Mouse (Mus musculus) splenic B cell, adult 2 months (primary cell): Measurements from ENCODE around the gene Scn8a.

Experiments used
- DNase-seq: peaks from one replicate; pipeline ENCODE4 v3.0.0-alpha.2; 2011; ENCODE audit warnings: low read depth, low spot score
- H3K27me3 ChIP-seq: 2 replicates; pipeline ENCODE4 v1.6.1; 2012; ENCODE audit warnings: mild to moderate bottlenecking, low read length, moderate library complexity, mixed read lengths; ENCODE audit not compliant: control insufficient read depth, poor library complexity, insufficient read depth, severe bottlenecking
- H3K36me3 ChIP-seq: 2 replicates; pipeline ENCODE4 v1.6.1; 2012; ENCODE audit warnings: mild to moderate bottlenecking, low read length, moderate library complexity, mixed read lengths; ENCODE audit not compliant: control insufficient read depth, poor library complexity, insufficient read depth, severe bottlenecking

Gene Scn8a

DNA sequence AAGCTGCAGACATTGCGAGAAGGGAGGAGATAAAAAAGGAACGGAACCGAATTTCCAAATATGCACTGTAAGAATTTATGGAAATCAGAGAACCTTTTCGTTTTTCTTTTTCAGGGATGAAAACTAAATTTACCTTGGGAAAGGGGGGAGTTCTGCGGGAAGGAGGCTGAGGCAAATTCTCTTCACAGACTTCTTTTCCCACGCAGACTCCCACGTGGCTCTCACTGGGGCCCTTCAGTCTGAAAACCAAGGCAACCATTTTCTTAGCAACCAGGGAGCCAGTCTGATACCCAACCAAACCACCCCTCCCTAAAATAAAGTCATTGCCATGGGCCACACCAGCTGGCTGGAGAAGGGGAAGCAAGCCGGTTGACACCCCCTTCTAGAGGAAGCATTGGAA lies 136.1 kb downstream of the Scn8a start:
- Histone ChIP-seq H3K27me3 (peaks cover 2% of the 10 kb centered on the region; the same call in 1 of the 2 replicates), H3K36me3 (no peaks in the 10 kb centered on the region)
- no peak for DNase-seq

DNA sequence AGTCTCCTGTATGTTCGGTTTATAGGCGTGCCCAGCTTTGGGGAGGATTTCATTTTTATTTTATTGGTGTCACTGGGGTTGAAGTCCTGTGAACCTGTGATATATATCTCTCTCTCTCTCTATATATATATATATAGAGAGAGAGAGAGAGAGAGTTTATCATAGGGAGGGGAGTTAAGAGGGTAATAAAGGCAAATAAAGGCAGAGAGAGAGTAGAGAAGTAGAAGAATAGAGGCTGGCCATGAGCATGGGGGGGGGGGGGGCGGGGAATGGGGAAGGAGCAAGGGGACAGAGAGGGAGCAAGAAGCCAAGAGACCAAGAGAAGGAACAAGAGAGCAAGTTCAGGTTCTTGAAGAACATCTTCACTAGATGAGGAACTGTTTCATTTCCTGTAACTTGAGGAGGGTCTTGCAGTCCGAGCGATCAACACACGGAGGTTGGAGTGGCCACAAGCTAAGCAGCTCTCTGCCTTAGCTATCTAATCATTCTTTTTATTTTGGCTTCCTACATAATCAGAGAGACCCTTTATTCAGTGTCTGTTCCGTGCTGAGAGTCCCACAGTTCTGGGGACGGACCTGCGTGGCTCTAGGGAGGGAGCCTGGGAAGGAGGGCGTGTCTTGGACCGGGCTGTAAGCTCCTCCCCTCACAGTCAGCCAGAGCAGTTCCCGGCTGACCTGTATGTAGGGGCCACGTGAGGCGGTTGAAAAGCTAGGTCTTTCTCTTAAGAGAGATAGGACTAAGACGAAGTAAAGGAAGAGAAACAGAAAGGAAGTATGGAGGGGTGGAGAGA lies 136.8 kb downstream of the Scn8a start:
- Histone ChIP-seq H3K36me3 (no peaks in the 10 kb centered on the region), H3K27me3 (peaks cover 2% of the 10 kb centered on the region; the same call in 1 of the 2 replicates)
- DNase-seq = peak; percentile 5

DNA sequence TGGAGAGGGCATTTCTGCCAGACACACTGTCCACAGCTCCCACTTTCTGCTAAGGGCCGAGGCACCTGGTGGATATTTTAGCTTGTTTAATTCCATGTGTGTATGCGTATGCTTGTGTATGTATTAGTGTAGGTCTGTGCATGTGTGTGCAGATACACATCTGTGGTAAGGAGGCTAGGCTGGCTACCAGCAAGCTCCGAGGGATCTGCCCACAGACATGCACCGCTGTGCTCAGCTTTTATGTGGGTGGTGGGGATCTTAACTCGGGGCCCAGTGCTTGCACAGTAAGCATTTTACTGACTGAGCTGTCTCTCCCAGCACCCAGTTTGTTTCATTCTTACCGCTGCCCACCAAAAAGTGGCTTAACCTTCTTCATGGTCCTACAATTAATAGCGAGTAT lies 137.6 kb downstream of the Scn8a start:
- H3K36me3 ChIP-seq = no peaks in the 10 kb centered on the region
- DNase-seq = no peak
- H3K27me3 ChIP-seq = peaks cover 2% of the 10 kb centered on the region; the same call in 1 of the 2 replicates

- no peaks in the 10 kb centered on the region for H3K36me3 ChIP-seq
- H3K27me3 ChIP-seq = no peaks in the 10 kb centered on the region
- DNase-seq = no peak
Observed at GRCm38 (mm10) chr15:101008386-101009010, 138.8 kb downstream of the Scn8a start.

DNA sequence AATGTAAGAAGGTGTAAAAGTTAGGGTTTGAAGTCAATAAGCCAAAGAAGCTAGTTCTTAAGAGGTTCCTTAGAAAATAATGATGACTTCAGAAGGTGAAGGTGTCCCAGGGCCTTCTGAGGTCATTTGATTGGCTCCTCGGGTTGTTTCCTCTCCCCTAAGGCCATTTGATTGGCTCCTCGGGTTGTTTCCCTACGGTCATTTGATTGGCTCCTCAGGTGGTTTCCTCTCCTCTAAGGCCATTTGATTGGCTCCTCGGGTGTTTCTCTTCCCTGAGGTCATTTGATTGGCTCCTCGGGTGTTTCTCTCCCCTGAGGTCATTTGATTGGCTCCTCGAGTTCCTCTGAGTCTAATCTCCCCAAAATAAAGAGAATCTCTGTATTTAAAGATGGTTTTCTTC lies 141.7 kb downstream of the Scn8a start:
- no peak for DNase-seq
- H3K27me3 ChIP-seq = no peaks in the 10 kb centered on the region
- no peaks in the 10 kb centered on the region for H3K36me3 ChIP-seq

DNA sequence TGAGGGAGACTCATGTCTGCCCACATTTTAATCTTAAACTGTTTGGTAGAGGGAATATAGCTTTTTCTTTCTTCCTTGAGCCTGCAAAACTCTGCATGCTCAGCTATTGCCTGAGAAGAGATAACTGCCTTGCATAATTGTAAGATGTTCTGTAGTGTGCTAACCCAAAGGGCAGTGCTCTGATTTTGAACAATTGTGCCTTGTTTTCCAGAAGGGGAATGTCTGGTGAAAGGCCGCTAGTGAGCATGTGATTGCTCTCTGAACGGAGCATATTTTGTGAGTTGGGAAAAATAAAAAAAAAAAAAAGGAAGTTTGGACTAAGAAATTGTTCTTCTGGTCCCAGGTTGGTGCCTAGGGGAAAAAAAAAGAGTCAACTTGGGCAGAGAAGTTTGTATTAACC lies 159.3 kb downstream of the Scn8a start:
- no peaks in the 10 kb centered on the region for H3K36me3 ChIP-seq
- no peak for DNase-seq
- no peaks in the 10 kb centered on the region; the same call in 1 of the 2 replicates for H3K27me3 ChIP-seq

DNA sequence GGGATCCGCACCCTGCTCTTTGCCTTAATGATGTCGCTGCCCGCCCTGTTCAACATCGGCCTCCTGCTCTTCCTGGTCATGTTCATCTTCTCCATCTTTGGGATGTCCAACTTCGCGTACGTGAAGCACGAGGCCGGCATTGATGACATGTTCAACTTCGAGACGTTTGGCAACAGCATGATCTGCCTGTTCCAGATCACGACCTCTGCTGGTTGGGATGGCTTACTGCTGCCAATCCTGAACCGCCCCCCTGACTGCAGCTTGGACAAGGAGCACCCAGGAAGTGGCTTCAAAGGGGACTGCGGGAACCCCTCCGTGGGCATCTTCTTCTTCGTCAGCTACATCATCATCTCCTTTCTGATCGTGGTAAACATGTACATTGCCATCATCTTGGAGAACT lies 170.0 kb downstream of the Scn8a start:
- peak; percentile 20 for DNase-seq
- Histone ChIP-seq H3K36me3 (no peaks in the 10 kb centered on the region), H3K27me3 (no peaks in the 10 kb centered on the region)

GRCm38 (mm10) chr15:101041966-101042365 lies 172.3 kb downstream of the Scn8a start:
- Histone ChIP-seq H3K36me3 (no peaks in the 10 kb centered on the region), H3K27me3 (no peaks in the 10 kb centered on the region; the same call in 1 of the 2 replicates)
- no peak for DNase-seq

DNA sequence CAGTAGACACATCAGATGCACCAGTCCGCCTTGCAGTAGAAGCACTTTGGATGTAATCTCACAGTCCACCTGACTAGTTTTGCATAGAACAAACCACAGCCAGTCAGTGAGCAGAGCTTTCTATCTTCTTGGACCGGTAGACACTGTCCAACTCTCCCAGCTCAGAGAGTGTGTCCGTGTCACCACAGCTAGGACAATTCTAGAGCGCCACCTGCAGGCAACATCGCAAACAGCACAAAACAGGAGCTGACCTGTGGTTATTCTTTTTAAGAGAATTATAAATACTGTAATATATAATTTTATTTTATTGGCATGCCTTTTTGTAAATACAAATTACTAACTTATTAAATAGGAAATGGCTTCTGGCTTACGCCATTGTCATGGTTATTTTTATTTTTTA lies 173.0 kb downstream of the Scn8a start:
- peak; percentile 56 for DNase-seq
- H3K36me3 ChIP-seq = no peaks in the 10 kb centered on the region

GRCm38 (mm10) chr15:101044531-101044930 lies 174.9 kb downstream of the Scn8a start:
- no peaks in the 10 kb centered on the region for H3K36me3 ChIP-seq
- no peak for DNase-seq
- H3K27me3 ChIP-seq = no peaks in the 10 kb centered on the region; the same call in 1 of the 2 replicates

More for the DNA sequence above, 173.0 kb downstream of the Scn8a start:
- H3K27me3 ChIP-seq = no peaks in the 10 kb centered on the region; the same call in 1 of the 2 replicates

GRCm38 (mm10) chr15:101046039-101046526 lies 176.4 kb downstream of the Scn8a start:
- no peaks in the 10 kb centered on the region; the same call in 1 of the 2 replicates for H3K27me3 ChIP-seq
- DNase-seq = no peak

GRCm38 (mm10) chr15:101046527-101047193 lies 177.0 kb downstream of the Scn8a start:
- no peak for DNase-seq

More at GRCm38 (mm10) chr15:101046039-101046526, 176.4 kb downstream of the Scn8a start:
- H3K36me3 ChIP-seq = no peaks in the 10 kb centered on the region

GRCm38 (mm10) chr15:101047194-101047555 lies 177.5 kb downstream of the Scn8a start, which contains the start of gene Gm47841:
Gene Gm47841, minus strand, starts transcription at chr15:101047397.
- DNase-seq = no peak
- no peaks in the 10 kb centered on the region for H3K36me3 ChIP-seq
- H3K27me3 ChIP-seq = no peaks in the 10 kb centered on the region; the same call in 1 of the 2 replicates

More at GRCm38 (mm10) chr15:101046527-101047193, 177.0 kb downstream of the Scn8a start:
- H3K27me3 ChIP-seq = no peaks in the 10 kb centered on the region; the same call in 1 of the 2 replicates
- H3K36me3 ChIP-seq = no peaks in the 10 kb centered on the region

DNA sequence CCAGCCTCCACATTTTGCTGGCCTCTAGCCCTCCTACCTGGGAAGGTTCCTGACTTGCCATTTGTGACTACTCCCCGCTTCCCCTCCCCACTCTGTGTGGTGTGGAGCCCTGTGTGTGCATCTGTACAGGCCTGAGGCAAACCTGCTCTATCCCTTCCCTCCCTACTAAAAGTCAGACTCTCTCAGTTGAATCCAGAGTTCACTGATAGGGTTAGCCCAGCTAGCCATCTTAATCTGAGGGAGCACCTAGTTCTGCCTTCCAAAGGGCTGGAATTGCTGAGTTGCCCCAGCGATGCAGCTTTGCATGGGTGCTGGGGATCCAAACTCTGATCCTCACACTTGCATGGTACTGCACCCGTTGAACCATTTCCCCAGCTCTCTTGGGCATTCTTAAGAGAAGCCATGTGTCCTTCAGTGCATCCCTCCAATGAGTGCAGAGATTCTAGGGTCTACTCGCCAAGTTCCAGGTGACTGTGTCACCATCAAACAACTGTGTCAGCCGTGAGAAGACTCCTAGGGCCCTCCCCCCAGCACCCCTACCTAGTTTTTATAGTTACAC lies 178.8 kb downstream of the Scn8a start:
- DNase-seq = no peak
- H3K36me3 ChIP-seq = no peaks in the 10 kb centered on the region
- H3K27me3 ChIP-seq = no peaks in the 10 kb centered on the region; the same call in none of the 2 replicates
